In the genomic region with DNA sequence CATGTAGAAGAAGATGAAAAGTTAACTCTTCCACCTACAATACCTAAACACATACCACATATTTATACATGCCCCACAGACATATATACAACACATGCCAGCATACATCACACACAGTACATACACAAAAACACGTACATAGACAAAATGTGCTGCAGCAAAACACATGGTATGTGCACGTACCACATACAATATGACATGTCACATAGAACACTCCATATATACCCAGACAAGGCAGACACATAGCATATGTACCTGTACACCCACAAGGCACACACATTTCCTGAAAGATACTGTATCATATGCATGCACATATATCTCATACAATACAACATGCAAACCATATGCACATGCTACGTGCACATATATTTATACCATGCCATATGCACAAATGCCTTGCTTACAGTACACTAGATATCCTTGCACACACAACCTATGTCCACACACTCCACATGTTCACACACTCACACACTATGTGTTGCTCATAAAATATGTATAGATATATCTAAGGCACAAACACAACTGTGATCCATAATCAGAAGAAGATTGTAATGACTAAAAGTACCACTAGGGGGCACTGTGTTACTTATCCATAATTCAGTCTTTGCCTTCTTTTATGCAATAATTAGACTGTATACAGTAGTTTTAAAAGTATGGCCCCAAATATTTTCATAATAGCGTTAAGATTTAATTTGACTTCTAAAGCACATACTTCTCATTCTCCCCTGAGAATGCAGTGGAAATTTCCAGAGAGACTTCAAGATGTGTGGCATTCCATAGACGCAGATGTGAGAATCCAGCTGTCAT, we compare ENCODE assay signal across 8 mouse cellular contexts. TPM values are rescaled to one million over a fixed set of nuclear protein-coding genes. Genes with fewer than 3 reads are reported as not detected.
A peak's percentile ranks its signal among the peaks of the same experiment; 100 is the strongest.
DNase-seq lines count a peak whose midpoint lies in the region; ATAC-seq and TF ChIP-seq lines count a peak whose summit lies in the region.

No protein-coding gene starts in this region.

- no peak for TF ChIP-seq EP300 in liver, postnatal 0 days (IDR thresholded peaks at IDR 0.05; ENCODE audit: low read depth)

- WGBS in liver, postnatal 0 days (ENCODE audit: insufficient replicate concordance), result 71% methylated on average over 5 of the region's 5 CpGs

- DNase-seq in embryo, embryonic 10 days (ENCODE audit: low spot score), result peak; percentile 37
- no peak for DNase-seq in embryo, embryonic 9.5 days (ENCODE audit: extremely low spot score)
- DNase-seq in liver, postnatal 0 days, result no peak
- no peak for DNase-seq in liver
- DNase-seq in left cerebral cortex, adult 11 months (ENCODE audit: low spot score), result no peak

- no peaks in the 10 kb centered on the region for H3K36me3 ChIP-seq in liver, postnatal 0 days (replicated peaks; ENCODE audit: insufficient read depth, low read length)

- H3K9me3 ChIP-seq in liver, postnatal 0 days (ENCODE audit: low read length), result no peaks in the 10 kb centered on the region

- peak; percentile 70 for TF ChIP-seq CTCF in liver, postnatal 0 days (IDR thresholded peaks at IDR 0.05; ENCODE audit: low read depth)

- H3K4me2 ChIP-seq in liver, postnatal 0 days (ENCODE audit: low read depth, low read length), result no peak overlapping the region

- no peaks in the 10 kb centered on the region for H3K4me1 ChIP-seq in liver, postnatal 0 days (ENCODE audit: insufficient read depth)

- ATAC-seq in liver, postnatal 0 days, result no peak
- 0 out of 2 replicates have a peak, but pooled peaks have one; percentile 29 for ATAC-seq in common myeloid progenitor, adult 5-6 weeks (replicated peaks; ENCODE audit: low read depth, poor library complexity, severe bottlenecking)
- ATAC-seq in neutrophil, adult 5-6 weeks (ENCODE audit: extremely low read depth, insufficient number of reproducible peaks, low FRiP score, poor library complexity, severe bottlenecking), result peak; percentile 33; the same call in 1 of the 2 replicates
- no peak for ATAC-seq in activated CD4-positive, CD25-positive, alpha-beta regulatory T cell, adult 4 months

- no peak overlapping the region for H3K27ac ChIP-seq in liver, postnatal 0 days (ENCODE audit: low read depth)

- no peak overlapping the region for H3K9ac ChIP-seq in liver, postnatal 0 days (replicated peaks)

- no peak overlapping the region for H3K4me3 ChIP-seq in liver, postnatal 0 days (ENCODE audit: low read depth, low read length)

- no peaks in the 10 kb centered on the region for H3K27me3 ChIP-seq in liver, postnatal 0 days (ENCODE audit: insufficient read depth, low read length)

RNA-seq across cellular contexts. Expression of gene Rufy1, which starts 12.5 kb away (rescaled TPM):
- polyA plus RNA-seq in liver, postnatal 0 days (2015; fragmentation: Nextera tagmentation; extraction: Ambion mirVana), result 7.1 and 7.9 TPM in 2 replicates
- 39.4 and 39.7 TPM in 2 replicates for total RNA-seq in common myeloid progenitor, adult 5-6 weeks (2017)
- total RNA-seq in neutrophil, adult 5-6 weeks (2017), result 52.4 and 52.7 TPM in 2 replicates
- polyA plus RNA-seq in activated CD4-positive, CD25-positive, alpha-beta regulatory T cell, adult 4 months (2017; shearing (Covaris generic)), result 10 to 100 TPM in 1 of 2 experiments, 1 to 10 TPM in 1; 9.5 to 10.2 TPM

Comparison
In these comparisons a context has a peak if more than half of its experiments do, and no peak if none do; other contexts are left out.
1. ATAC-seq: peak in common myeloid progenitor, adult 5-6 weeks (single experiment) and neutrophil, adult 5-6 weeks (single experiment); none in liver, postnatal 0 days (single experiment) and activated CD4-positive, CD25-positive, alpha-beta regulatory T cell, adult 4 months (single experiment).